Mouse (Mus musculus): ENCODE results near the gene Frmd4b. TPM values are rescaled to one million over a fixed set of nuclear protein-coding genes. Genes with fewer than 3 reads are reported as not detected.
A peak's percentile ranks its signal among the peaks of the same experiment; 100 is the strongest.

Frmd4b gene
- polyA plus RNA-seq (2015; fragmentation: Nextera tagmentation; extraction: Ambion mirVana) = 25.0 and 27.1 TPM in 2 replicates

GRCm38 (mm10) chr6:97617266-97617743 lies at the start of gene Frmd4b:
TSS of gene Frmd4b (minus strand) at chr6:97617541.
- under 1% methylated on average over 40 of the region's 42 CpGs for WGBS
- Histone ChIP-seq H3K4me2 (replicated peaks) (peak within 1 kb of the TSS; percentile 85), H3K36me3 (no peaks in the 10 kb centered on the region), H3K9me3 (no peaks in the 10 kb centered on the region), H3K9ac (replicated peaks) (peak within 1 kb of the TSS; percentile 69), H3K27ac (peak within 1 kb of the TSS; percentile 93), H3K4me1 (replicated peaks) (peaks cover 35% of the 10 kb centered on the region), H3K4me3 (replicated peaks) (peak within 1 kb of the TSS; percentile 64), H3K27me3 (no peaks in the 10 kb centered on the region)
- peak; percentile 97 for ATAC-seq

- H3K36me3 ChIP-seq = no peaks in the 10 kb centered on the region
- H3K9me3 ChIP-seq = no peaks in the 10 kb centered on the region
- WGBS = 12% methylated on average over 2 of the region's 2 CpGs
- no peaks in the 10 kb centered on the region for H3K27me3 ChIP-seq
- no peak for ATAC-seq
- no peak overlapping the region for H3K4me3 ChIP-seq (replicated peaks)
- H3K9ac ChIP-seq (replicated peaks) = no peak overlapping the region
- no peak overlapping the region for H3K4me2 ChIP-seq (replicated peaks)
- H3K27ac ChIP-seq = peak overlapping the region; percentile 74
- H3K4me1 ChIP-seq (replicated peaks) = peaks cover 17% of the 10 kb centered on the region
These were observed 49.1 kb upstream of the Frmd4b start for GRCm38 (mm10) chr6:97666417-97666816.

GRCm38 (mm10) chr6:97658921-97659320 lies 41.6 kb upstream of the Frmd4b start:
- Histone ChIP-seq H3K9me3 (no peaks in the 10 kb centered on the region), H3K4me2 (replicated peaks) (no peak overlapping the region)
- 80% methylated on average over 6 of the region's 6 CpGs for WGBS

GRCm38 (mm10) chr6:97655986-97656385 lies 38.6 kb upstream of the Frmd4b start:
- no peaks in the 10 kb centered on the region for H3K4me1 ChIP-seq (replicated peaks)
- H3K9me3 ChIP-seq = no peaks in the 10 kb centered on the region
- H3K27me3 ChIP-seq = no peaks in the 10 kb centered on the region
- no peak overlapping the region for H3K4me3 ChIP-seq (replicated peaks)
- no peaks in the 10 kb centered on the region for H3K36me3 ChIP-seq
- ATAC-seq = no peak
- no peak overlapping the region for H3K27ac ChIP-seq
- H3K4me2 ChIP-seq (replicated peaks) = no peak overlapping the region
- no peak overlapping the region for H3K9ac ChIP-seq (replicated peaks)
- WGBS = 82% methylated on average over 3 of the region's 3 CpGs

More at GRCm38 (mm10) chr6:97658921-97659320, 41.6 kb upstream of the Frmd4b start:
- no peak for ATAC-seq
- Histone ChIP-seq H3K4me3 (replicated peaks) (no peak overlapping the region), H3K36me3 (no peaks in the 10 kb centered on the region), H3K27ac (no peak overlapping the region), H3K27me3 (no peaks in the 10 kb centered on the region), H3K4me1 (replicated peaks) (no peaks in the 10 kb centered on the region), H3K9ac (replicated peaks) (no peak overlapping the region)

- no peak overlapping the region for H3K27ac ChIP-seq
- H3K4me2 ChIP-seq (replicated peaks) = no peak overlapping the region
- no peaks in the 10 kb centered on the region for H3K27me3 ChIP-seq
- no peaks in the 10 kb centered on the region for H3K36me3 ChIP-seq
- no peak for ATAC-seq
- no peak overlapping the region for H3K4me3 ChIP-seq (replicated peaks)
- H3K4me1 ChIP-seq (replicated peaks) = no peaks in the 10 kb centered on the region
- WGBS = 92% methylated on average over 14 of the region's 14 CpGs
- no peaks in the 10 kb centered on the region for H3K9me3 ChIP-seq
- no peak overlapping the region for H3K9ac ChIP-seq (replicated peaks)
These were observed 30.2 kb upstream of the Frmd4b start for GRCm38 (mm10) chr6:97647501-97647900.

- no peaks in the 10 kb centered on the region for H3K27me3 ChIP-seq
- H3K9me3 ChIP-seq = no peaks in the 10 kb centered on the region
- ATAC-seq = no peak
- WGBS = 64% methylated on average over 9 of the region's 9 CpGs
- no peak overlapping the region for H3K4me2 ChIP-seq (replicated peaks)
- H3K4me3 ChIP-seq (replicated peaks) = no peak overlapping the region
- H3K36me3 ChIP-seq = no peaks in the 10 kb centered on the region
- H3K4me1 ChIP-seq (replicated peaks) = no peaks in the 10 kb centered on the region
- no peak overlapping the region for H3K27ac ChIP-seq
- H3K9ac ChIP-seq (replicated peaks) = no peak overlapping the region
These were observed 6.0 kb upstream of the Frmd4b start for GRCm38 (mm10) chr6:97623330-97623729.

DNA sequence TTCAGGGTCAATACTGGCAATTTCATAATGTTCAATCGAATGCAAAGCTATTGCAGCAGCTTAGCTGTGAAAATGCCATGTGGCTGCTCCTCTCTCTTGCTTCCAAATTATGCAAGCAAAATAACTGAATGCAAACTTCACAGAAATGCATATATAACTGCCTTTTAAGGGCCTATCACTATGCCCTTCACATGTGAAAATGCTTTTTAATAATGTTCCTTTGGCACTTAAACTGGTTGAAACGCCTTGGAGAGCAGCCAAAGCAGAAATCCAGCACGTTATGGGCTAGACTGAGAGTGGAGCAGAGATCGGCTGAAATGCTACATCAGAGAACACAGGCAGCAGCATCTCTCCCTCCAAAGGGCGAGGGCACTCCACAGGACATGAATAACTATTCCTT lies 4.9 kb upstream of the Frmd4b start:
- Histone ChIP-seq H3K4me2 (replicated peaks) (no peak overlapping the region), H3K27me3 (no peaks in the 10 kb centered on the region), H3K4me3 (replicated peaks) (no peak overlapping the region), H3K4me1 (replicated peaks) (0 out of 2 replicates have a peak, but pooled peaks cover 3% of the 10 kb centered on the region), H3K9me3 (no peaks in the 10 kb centered on the region), H3K9ac (replicated peaks) (no peak overlapping the region), H3K36me3 (no peaks in the 10 kb centered on the region), H3K27ac (no peak overlapping the region)
- 69% methylated on average over 5 of the region's 5 CpGs for WGBS
- no peak for ATAC-seq

- no peaks in the 10 kb centered on the region for H3K9me3 ChIP-seq
- peaks cover 35% of the 10 kb centered on the region for H3K4me1 ChIP-seq (replicated peaks)
- no peaks in the 10 kb centered on the region for H3K27me3 ChIP-seq
- WGBS = 16% methylated on average over 7 of the region's 7 CpGs
- H3K27ac ChIP-seq = peak overlapping the region; percentile 93
- peak overlapping the region; percentile 69 for H3K9ac ChIP-seq (replicated peaks)
- peak overlapping the region; percentile 85 for H3K4me2 ChIP-seq (replicated peaks)
- H3K36me3 ChIP-seq = no peaks in the 10 kb centered on the region
- ATAC-seq = no peak
- H3K4me3 ChIP-seq (replicated peaks) = peak overlapping the region; percentile 64
These were observed 433 bp upstream of the Frmd4b start for GRCm38 (mm10) chr6:97617774-97618173.

DNA sequence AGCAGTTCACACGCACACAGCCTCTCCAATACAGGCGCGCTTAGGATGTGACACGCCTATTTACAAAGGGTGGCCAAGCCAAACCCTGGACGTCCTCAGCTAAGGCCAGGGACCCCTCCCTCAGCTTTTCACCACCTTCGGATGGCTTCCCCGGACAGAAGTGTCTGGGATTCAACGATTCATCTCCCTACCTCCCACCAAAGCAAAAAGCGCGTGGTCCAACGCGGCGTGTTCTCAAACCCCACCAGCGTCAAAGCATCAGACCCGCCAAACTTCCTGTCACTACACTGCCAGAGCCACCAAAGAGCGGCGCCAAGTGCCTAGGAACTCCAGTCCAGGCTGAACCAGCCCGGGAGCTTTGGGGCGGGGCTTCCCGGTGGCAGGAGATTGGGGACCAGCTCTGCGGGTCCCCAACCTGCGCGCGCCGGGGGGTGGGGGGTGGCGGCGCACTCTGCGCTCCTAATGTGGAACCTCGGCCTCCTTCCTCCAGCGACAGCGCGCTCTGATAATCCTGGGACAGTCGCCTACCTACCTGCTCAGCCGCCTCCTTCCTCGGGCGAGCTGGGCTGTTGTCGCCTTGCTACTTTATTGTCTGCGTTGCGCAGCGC lies 579 bp downstream of the Frmd4b start:
- Histone ChIP-seq H3K9me3 (no peaks in the 10 kb centered on the region), H3K27ac (peak overlapping the region; percentile 93), H3K4me1 (replicated peaks) (peaks cover 35% of the 10 kb centered on the region), H3K27me3 (no peaks in the 10 kb centered on the region), H3K36me3 (no peaks in the 10 kb centered on the region), H3K9ac (replicated peaks) (peak overlapping the region; percentile 69), H3K4me2 (replicated peaks) (peak overlapping the region; percentile 85), H3K4me3 (replicated peaks) (peak overlapping the region; percentile 64)
- ATAC-seq = peak; percentile 73
- under 1% methylated on average over 40 of the region's 40 CpGs for WGBS

DNA sequence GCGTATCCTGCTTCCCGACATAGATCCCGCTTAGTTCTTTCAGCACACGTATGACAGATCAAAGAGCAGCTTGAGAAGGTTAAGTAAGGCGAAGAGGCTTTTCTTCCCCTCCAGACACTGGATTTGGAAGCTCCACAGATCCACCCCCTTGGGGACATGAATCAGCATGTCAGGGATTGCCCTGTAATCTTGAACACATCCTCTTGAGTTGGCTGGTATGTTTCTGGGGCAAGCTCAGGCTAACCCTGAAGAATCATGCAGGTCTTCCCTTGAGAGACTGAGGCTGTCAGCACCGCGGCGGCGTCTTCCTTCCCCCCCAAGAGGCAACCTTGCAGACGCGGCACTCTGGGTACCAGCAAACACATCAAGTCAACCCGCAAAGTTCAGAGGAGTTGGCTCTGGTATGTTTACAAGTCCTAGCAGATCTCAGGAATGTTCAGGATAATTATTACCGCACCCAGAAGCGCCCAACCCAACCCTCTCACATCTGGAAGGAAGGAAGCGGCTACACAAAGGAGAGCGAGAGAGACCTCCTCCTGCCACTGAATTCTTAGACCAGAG lies 1.4 kb downstream of the Frmd4b start:
- Histone ChIP-seq H3K4me3 (replicated peaks) (peak overlapping the region; percentile 64), H3K9me3 (no peaks in the 10 kb centered on the region), H3K9ac (replicated peaks) (peak overlapping the region; percentile 69), H3K36me3 (no peaks in the 10 kb centered on the region), H3K27ac (peak overlapping the region; percentile 93), H3K4me1 (replicated peaks) (peaks cover 35% of the 10 kb centered on the region), H3K4me2 (replicated peaks) (peak overlapping the region; percentile 85), H3K27me3 (no peaks in the 10 kb centered on the region)
- WGBS = 1% methylated on average over 16 of the region's 16 CpGs
- ATAC-seq = no peak

- H3K4me1 ChIP-seq (replicated peaks) = peaks cover 46% of the 10 kb centered on the region
- no peak overlapping the region for H3K9ac ChIP-seq (replicated peaks)
- H3K4me2 ChIP-seq (replicated peaks) = 0 out of 2 replicates have a peak overlapping the region, but pooled peaks have one; percentile 85
- H3K9me3 ChIP-seq = no peaks in the 10 kb centered on the region
- H3K4me3 ChIP-seq (replicated peaks) = no peak overlapping the region
- H3K27ac ChIP-seq = no peak overlapping the region
- H3K27me3 ChIP-seq = no peaks in the 10 kb centered on the region
- ATAC-seq = no peak
- H3K36me3 ChIP-seq = no peaks in the 10 kb centered on the region
These were observed 3.2 kb downstream of the Frmd4b start for GRCm38 (mm10) chr6:97614179-97614578.

GRCm38 (mm10) chr6:97612861-97613260 lies 4.5 kb downstream of the Frmd4b start:
- ATAC-seq = no peak
- H3K27ac ChIP-seq = no peak overlapping the region
- WGBS = 76% methylated on average over 5 of the region's 5 CpGs
- no peak overlapping the region for H3K4me2 ChIP-seq (replicated peaks)
- no peaks in the 10 kb centered on the region for H3K36me3 ChIP-seq
- H3K4me3 ChIP-seq (replicated peaks) = no peak overlapping the region
- H3K9me3 ChIP-seq = no peaks in the 10 kb centered on the region
- no peaks in the 10 kb centered on the region for H3K27me3 ChIP-seq
- no peak overlapping the region for H3K9ac ChIP-seq (replicated peaks)
- H3K4me1 ChIP-seq (replicated peaks) = peaks cover 48% of the 10 kb centered on the region

All from midbrain, embryonic 13.5 days (tissue).